Mouse (Mus musculus): Measurements from ENCODE around the gene Zbed5.
A peak's percentile ranks its signal among the peaks of the same experiment; 100 is the strongest.
"Not testable (repeated sequence)": the region's sequence is repeated elsewhere in the genome, so short reads cannot be mapped to it uniquely, and the experiment has no call there.

Zbed5 gene

DNA sequence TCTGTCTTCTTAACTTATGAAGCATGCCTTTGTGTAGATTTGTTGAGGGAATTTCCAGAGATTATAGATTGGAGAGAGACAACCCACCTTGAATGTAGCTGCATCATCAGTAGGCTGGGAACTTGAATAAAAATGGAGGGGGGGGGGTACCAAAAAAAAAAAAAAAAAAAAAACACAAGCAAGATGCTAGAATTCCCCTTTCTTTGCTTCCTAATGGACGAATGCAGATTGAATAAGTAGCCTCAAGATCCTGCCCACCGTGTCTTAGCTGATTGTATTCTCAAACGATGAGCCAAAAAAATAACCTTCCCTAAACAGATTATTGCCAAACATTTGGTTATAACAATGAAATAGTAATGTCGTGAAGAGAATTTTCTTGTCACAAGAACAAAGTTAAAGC, 12.3 kb downstream of the Zbed5 start:
- no peak for ATAC-seq (ENCODE audit: insufficient number of reproducible peaks, low FRiP score, low TSS enrichment)

DNA sequence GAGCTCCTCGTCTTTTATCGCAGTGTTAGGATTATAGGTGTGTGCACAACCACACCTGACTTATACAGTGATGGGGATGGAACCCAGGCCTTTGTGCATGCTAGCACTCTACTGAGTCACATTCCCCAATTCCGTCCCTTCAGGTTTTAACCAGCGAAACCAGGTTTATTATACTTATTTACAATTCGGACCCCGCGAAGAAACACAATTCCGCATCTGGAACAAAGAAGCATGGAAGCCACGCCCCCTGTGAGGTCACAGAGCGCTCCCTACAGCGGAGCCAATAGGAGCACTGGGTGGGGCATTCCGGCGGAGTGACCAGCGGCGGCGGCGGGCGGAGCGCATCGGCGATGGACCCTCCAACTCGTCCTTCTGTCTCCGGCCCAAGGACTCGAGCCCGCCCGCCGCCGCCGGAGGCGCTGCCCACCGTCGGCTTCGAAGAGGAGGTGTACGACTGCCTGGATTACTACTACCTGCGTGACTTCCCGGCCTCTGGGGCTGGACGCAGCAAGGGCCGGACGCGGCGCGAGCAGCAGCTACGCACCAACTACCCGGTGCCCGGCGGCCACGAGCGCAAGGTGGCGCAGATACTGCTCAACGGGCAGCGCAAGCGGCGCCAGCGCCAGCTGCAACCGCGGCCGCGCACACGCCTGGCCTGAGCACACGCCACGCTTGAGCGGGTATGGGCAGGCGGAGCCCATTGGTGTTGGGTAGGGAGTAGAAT, 12.9 kb downstream of the Zbed5 start, which contains the start of gene Nupr1l:
TSS of gene Nupr1l (plus strand) at position 299 of the 724 bp plus-strand sequence.
- ATAC-seq (ENCODE audit: insufficient number of reproducible peaks, low FRiP score, low TSS enrichment): peak; percentile 98

DNA sequence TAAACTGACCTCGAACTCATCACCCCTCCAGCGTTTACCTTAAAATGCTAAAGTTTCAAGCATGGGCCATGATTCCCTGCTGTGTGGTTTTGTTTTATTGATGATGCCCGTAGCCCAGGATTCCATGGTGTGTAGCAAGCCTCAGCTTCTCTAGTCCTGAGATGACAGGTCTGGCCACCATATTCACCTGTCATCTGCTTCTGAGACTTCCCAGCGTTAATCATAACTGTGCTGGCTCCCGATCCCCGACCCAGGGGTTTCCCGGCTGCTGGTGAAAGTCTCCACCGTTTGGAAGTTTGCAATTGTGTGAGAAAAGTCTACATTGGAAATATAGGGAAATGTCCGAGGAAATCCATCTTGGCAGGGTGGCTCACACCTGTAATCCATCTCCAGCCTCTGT, 13.6 kb downstream of the Zbed5 start:
- ATAC-seq (ENCODE audit: insufficient number of reproducible peaks, low FRiP score, low TSS enrichment): no peak

DNA sequence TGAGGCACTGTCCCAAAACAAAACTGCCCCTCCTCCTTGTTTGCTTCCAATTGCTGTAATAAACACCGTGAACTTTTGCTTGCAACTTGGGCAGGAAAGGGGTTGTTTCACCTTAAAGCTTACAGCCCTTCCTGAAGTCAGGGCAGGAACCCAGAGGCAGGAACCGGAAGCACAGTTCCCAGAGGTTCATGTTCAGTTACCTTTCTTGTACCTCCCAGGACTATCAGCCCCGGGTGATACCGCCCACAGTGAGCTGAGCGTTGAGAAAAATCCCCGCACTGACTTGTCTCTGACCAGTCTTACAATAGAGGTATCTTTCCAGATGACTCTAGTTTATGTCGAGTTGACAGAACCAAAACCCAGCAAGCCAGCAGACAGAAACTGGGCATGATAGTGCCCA, 14.1 kb downstream of the Zbed5 start:
- ATAC-seq (ENCODE audit: insufficient number of reproducible peaks, low FRiP score, low TSS enrichment): no peak

DNA sequence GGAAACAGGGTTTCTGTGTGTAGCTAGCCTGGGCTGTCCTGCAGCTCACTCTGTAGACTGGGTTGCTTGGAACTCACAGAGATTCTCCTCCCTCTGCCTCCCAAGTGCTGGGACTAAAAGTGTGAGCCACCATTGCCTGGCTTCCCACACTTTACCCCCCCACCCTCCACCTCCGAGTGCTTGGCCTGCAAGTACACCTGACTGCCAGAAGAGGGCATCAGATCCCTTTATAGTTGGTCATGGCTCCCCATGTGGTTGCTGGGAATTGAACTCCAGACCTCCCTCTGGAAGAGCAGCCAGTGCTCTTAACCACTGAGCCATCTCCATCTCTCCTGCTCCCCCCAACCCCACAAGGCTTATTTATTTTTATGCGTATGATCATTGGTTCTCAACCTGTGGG, 18.5 kb downstream of the Zbed5 start:
- no peak for ATAC-seq (ENCODE audit: insufficient number of reproducible peaks, low FRiP score, low TSS enrichment)

DNA sequence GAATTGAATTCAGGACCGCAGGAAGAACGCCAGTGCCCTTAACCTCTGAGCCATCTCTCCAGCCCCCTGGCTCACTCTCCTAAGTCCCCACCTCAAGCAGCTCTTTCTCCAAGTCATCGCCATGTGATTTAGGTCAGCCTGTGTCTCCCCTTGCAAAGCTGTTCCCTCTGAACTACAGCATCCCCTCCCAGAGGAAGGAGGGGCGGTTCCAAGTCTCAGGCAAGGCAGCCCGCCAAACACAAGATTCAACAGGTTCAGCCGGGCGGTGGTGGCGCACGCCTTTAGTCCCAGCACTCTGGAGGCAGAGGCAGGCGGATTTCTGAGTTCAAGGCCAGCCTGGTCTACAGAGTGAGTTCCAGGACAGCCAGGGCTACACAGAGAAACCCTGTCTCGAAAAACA, 20.0 kb downstream of the Zbed5 start:
- not testable (repeated sequence) for ATAC-seq (ENCODE audit: insufficient number of reproducible peaks, low FRiP score, low TSS enrichment)

DNA sequence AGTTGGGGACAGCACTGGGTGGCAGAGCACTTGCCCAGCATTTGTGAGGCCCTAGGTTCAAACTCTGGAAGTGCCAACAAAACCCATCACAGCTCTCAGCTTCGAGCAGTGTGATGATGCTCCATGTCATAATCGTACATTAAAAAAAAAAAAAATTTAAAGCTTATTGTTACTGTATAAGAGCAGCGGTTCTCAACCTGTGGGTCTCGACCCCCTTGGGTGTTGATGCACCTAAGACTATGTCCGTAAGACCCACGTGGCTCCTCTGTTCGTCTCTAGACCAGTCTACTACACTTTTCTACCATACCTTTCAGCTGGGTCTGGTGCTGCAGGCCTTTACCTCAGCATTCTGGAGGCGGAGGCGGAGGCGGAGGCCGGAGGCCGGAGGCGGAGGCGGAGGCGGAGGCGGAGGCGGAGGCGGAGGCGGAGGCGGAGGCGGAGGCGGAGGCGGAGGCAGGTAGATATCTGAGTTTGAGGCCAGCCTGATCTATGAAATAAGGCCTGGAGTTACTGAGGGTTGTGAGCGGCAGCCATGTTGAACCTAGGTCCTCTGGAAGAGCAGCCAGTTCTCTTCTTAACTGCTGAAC, 22.6 kb downstream of the Zbed5 start:
- ATAC-seq (ENCODE audit: insufficient number of reproducible peaks, low FRiP score, low TSS enrichment): no peak

DNA sequence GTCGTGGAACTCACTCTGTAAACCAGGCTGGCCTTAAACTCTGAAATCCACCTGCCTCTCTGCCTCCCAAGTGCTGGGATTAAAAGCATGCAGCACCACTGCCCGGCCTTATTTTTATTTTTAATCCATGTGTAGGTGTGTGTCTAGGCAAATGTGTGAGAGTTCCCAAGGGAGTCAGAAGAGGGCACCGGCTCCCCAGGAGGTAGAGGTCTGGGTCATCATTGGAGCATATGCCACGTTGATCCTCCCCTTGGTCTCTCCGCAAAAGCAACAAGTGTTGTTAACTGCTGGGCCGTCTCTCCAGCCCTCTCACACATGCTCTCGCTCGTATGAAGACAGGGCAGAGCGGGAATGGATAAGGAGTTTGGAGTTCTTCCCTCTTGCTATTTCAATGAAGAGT, 23.2 kb downstream of the Zbed5 start:
- ATAC-seq (ENCODE audit: insufficient number of reproducible peaks, low FRiP score, low TSS enrichment): no peak

DNA sequence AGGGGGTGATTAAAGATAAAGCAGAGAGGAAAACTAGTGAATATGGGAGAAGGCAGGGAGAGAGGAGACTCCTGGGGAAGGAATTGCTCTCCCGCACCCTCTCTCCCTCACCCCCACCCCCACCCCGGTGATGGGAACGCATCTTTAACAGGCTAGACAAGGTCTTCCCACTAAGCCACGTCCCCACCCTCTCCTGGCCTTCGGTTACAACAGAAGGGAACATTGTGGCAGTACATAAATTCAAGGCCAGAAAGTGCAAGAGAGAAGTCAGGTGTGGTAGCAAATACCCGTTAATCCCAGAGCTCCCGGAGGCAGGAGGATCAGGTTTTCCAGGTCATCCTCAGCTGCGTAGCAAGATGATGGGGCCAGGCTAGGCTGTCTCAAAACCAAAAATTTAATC, 23.8 kb downstream of the Zbed5 start:
- ATAC-seq (ENCODE audit: insufficient number of reproducible peaks, low FRiP score, low TSS enrichment): no peak

DNA sequence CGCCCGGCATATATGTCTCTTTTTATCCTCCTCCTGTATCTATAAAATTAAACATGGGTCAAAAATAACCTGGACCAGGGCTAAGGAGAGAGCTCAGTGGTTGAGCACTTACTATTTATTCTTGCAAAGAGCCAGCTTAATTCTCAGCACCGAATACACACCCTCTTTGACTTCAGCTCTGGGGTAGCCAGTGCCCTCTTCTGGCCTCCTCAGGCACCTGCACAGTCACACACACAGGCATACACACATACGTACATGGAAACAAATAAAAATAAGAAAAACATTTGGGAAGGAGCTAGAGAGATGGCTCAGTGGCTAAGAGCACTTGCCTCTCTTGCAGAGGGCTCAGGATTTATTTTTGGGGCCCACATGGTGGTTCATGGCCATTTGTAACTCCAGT, 26.4 kb downstream of the Zbed5 start:
- ATAC-seq (ENCODE audit: insufficient number of reproducible peaks, low FRiP score, low TSS enrichment): no peak

DNA sequence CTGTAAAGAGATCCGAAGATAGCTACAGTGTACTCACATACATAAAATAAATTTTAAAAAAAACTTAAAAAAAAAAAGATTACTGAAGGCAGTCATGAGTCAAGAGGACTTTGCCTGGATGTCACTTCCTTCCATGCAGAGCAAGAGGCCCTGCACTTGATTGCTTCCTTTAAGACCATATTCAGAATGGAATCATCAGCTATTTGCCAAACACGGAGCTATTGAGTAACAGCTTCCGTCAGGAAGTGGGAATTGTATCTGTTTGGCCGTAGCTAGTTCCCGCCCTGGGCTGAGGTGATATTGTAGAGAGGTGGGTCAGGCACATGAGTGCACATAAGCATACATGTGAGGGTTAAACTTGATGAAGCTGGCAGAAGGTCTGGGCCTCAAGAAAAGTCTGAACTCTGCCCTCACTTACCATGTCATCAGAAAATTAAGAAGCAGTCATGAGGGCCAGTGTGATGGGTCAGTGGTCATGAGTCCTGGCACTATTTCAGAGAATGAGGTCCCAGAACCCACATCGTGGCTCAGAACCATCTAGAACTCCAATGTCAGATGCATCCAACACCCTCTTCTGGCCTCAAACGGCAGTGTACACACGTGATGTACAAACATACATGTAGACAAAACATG, 29.4 kb downstream of the Zbed5 start:
- ATAC-seq (ENCODE audit: insufficient number of reproducible peaks, low FRiP score, low TSS enrichment): no peak

DNA sequence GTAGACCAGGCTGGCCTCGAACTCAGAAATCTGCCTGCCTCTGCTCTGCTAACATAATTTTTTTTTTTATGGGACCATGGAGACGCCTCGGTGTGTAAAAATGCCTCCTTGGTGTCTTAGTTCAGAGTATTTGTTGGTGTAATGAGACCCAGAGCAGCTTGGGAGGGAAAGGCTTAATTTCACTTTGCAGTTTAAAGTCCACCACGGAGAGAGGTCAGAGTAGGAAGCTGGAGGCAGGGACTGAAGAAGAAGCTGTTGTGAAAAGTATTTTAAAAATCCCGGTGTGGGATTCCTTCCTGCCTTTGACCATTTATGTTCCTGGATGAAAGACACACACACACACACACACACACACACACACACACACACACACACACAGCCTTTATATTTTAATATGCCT, 30.4 kb downstream of the Zbed5 start:
- ATAC-seq (ENCODE audit: insufficient number of reproducible peaks, low FRiP score, low TSS enrichment): no peak

DNA sequence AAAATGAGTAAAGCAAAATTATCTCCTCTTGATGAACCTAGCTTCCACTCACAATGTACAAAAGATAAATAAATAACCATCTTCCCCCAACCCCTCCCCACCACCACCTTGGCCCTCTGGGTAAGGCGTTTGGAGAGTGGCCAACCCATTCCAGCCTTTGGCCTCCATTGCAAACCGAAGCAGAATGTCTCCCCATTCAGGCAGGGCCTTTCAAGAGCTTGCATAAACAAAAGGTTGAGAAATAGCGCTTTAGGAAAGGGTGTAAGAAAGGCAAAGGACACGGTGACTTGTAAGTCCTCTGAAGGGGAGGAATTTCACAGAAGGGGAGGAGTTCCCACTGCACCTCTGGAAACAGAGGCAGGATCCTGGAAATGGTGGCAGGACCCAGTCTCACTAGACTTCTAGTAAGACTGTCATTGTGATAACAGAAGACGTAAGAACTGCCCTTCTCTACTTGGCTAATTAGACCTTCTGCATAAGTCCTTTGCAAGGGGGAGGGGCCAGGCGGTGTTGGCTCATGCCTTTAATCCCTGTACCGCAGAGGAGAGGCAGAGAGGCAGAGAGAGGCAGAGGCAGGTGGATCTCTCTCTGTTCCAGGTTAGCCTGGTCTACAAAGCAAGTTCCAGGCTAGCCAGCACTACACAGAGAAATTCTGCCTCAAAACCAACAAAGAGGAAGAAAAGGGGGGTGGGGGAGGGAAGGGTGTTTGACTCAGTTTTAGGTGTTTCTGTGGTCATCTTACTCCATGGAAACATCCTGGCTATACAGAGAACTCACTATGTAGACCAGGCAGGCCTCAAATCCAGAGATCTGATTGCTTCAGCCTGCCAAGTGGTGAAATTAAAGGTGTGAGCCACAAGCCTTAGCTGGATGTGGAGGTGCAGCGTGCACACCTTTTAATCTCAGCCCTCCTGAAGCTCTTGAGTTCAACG, 34.7 kb downstream of the Zbed5 start:
- ATAC-seq (ENCODE audit: insufficient number of reproducible peaks, low FRiP score, low TSS enrichment): no peak

DNA sequence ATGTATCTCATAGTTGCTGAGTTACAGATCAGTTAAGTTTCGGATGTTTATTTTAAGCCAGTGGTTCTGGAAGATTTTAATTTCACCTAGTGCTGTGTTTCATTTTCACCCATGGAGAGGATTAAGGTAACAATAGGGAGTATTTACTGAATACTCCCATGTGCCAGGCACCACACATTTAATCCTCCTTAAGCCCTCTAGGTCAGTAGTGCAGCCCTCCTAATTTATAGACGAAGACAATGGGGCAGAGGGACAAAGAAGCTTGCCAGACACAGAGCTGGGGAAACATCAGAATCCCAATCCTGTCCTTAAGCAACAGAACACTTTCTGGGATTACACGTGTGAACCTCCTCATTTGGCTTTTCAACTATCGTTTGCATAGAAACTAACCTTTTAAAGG, 41.4 kb downstream of the Zbed5 start:
- ATAC-seq (ENCODE audit: insufficient number of reproducible peaks, low FRiP score, low TSS enrichment): no peak

DNA sequence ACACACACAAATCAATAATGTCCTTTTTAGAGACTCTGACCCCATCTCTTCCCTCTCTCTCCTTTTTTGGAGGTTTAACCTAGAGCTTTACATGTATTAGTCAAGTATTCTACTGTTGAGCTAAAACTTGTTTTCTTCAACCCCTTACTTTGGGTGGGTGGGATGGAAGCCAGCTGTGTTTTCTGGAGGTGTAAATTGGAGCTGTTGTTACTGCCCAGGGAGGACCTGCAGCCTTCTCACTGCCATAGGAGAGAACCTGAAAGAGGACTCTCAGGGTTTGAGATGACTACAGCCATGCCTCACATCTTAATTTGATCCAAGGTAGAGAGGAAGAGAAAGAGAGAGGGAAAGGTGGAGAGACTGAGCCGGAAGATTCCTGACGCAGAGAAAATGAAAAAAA, 44.8 kb downstream of the Zbed5 start:
- ATAC-seq (ENCODE audit: insufficient number of reproducible peaks, low FRiP score, low TSS enrichment): no peak

DNA sequence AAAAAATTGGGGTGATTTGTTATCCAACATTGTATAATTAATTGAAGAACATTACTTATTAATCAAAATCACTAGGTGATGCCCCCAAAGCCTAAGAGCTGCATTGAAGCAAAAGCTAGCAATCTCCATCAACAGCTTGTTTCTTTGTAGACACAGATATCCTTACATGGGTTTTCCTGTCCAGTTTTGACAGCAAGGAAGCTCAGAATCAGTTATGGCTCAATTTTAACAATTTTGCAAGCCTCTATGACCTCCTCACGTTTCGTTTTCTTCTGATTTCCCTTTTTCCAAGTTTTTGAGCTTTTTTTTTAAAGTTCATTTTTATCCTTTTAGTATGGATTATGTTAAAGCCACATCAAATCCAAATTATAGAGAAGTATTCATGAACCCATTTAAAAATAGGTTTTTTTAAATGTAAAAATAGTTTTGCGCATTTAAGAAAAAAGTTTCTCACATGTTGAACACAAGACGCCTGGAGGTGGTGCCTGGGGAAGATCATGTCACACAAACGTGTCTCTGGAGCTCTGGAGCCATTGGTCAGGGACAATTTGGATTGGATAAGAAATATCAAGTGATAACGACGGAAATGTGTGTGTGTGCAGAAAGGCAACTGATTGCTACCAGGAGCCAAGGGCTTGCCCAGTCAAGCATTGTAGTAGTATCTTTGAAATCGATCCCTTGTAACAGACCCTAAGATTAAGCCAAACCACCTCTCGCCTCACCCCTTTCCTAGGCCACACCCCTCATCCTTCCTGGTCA, 45.4 kb downstream of the Zbed5 start:
- ATAC-seq (ENCODE audit: insufficient number of reproducible peaks, low FRiP score, low TSS enrichment): no peak; the same call in 1 of the 2 replicates

DNA sequence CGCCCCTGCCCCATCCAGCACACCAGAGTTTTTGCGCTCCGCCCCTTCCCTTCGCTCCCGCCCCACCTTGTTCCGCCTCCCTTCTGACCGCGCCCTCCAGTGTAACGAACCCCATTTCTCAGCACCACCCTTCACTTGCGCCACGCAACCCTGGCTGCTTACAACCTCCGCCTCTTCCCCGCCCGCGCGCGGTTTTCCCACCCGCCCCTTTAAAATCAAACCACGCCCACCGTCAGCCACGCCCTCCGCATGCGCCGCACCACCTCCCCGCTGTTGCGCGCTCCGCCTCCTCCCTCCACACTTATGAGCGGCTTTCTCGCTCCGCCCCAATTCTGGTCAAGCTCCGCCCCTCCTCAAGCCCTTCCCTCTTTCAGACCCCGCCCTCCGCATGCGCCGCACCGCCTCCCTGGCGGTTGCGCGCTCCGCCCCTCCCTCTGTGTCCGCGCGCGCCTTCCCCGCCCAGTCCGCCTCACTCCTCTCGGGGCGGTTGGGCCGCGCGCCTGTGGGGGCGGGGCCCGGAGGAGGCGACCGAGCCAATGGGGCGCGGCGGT, 46.0 kb downstream of the Zbed5 start, which contains the start of gene Vkorc1l1:
TSS of gene Vkorc1l1 (plus strand) at position 476 of the 551 bp plus-strand sequence.
- peak; percentile 92 for ATAC-seq (ENCODE audit: insufficient number of reproducible peaks, low FRiP score, low TSS enrichment)

DNA sequence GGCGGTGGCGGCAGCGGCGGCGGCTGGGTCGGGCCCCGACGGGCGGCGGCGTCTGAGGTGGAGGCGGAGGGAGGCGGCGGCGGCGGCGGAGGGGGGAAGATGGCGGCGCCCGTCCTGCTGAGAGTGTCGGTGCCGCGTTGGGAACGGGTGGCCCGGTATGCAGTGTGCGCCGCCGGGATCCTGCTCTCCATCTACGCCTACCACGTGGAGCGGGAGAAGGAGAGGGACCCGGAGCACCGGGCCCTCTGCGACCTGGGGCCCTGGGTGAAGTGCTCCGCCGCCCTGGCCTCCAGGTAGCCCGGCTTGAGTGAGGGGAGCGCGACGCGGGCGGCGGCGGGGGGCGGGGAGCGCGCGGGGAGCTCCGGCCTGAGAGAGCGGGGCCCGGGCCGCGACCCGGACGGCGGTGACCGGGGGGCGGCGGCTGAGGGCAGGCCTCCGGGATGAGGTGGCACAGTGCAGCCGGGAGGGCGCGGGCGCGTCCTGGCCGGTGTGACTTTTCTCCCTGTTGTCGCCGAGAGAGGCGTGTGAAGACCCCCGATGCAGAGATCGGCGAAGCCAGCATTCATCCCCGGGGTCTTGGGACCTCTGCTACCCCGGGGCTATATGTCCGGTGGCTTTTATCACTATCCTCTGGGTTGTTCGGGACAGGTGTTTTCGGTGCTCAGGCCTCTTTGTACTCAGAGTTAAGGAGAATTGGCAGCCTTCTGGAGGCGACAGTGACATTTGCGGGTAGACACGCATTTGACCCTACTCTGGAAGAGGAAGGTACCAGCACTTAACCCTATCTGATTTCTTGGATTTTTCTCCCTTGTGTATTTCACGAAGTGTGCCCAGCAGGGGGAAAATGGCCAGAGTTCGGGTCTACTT, 46.8 kb downstream of the Zbed5 start:
- ATAC-seq (ENCODE audit: insufficient number of reproducible peaks, low FRiP score, low TSS enrichment): peak; percentile 46; the same call in 1 of the 2 replicates

DNA sequence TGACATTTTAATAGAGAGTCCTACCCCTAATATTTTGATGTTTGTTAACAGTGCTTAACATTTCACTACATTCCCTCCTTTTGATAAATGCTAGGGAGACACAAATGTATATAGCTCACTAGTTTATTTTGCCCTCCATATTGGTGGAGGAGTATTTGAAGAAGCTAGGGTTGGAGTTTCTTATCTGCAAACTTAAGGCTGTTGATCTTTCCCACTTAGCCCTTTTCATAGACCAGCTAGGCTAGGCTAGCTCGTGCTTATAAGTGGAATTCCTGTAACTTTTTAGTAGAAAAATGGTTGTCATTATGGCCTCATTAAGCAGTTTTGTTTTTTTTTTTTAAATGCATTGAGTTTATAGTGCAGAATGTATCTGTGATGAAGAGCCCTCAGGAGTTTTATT, 47.9 kb downstream of the Zbed5 start:
- ATAC-seq (ENCODE audit: insufficient number of reproducible peaks, low FRiP score, low TSS enrichment): no peak

Data from cerebellum, adult (tissue).